Mouse (Mus musculus): ENCODE measurements at regions not wholly inside any gene's neighbourhood (a gene's known extent, or its start where the extent isn't known, plus 50 kb on each side); places are given as distances from the start of the nearest gene placed in this dataset.

- Histone ChIP-seq H3K9ac (no peak overlapping the region), H3K27ac (no peak overlapping the region), H3K4me3 (no peak overlapping the region), H3K4me2 (no peak overlapping the region), H3K4me1 (no peaks in the 10 kb centered on the region), H3K27me3 (0 out of 2 replicates have a peak, but pooled peaks cover 6% of the 10 kb centered on the region), H3K36me3 (ENCODE audit: poor library complexity, severe bottlenecking) (no peaks in the 10 kb centered on the region), H3K9me3 (replicated peaks) (no peaks in the 10 kb centered on the region)
- 75% methylated on average over 2 of the region's 2 CpGs for WGBS
- ATAC-seq: no peak
Observed at GRCm38 (mm10) chr13:71631447-71631846, 332.1 kb downstream of the Irx1 start.

GRCm38 (mm10) chr13:71617198-71617597, 346.3 kb downstream of the Irx1 start:
- Histone ChIP-seq H3K36me3 (ENCODE audit: poor library complexity, severe bottlenecking) (no peaks in the 10 kb centered on the region), H3K9me3 (replicated peaks) (no peaks in the 10 kb centered on the region), H3K4me3 (no peak overlapping the region), H3K27me3 (no peaks in the 10 kb centered on the region), H3K4me2 (no peak overlapping the region), H3K27ac (no peak overlapping the region), H3K9ac (no peak overlapping the region), H3K4me1 (no peaks in the 10 kb centered on the region)
- 22% methylated on average over 2 of the region's 2 CpGs for WGBS
- no peak for ATAC-seq

- Histone ChIP-seq H3K9ac (no peak overlapping the region), H3K4me3 (no peak overlapping the region), H3K36me3 (ENCODE audit: poor library complexity, severe bottlenecking) (no peaks in the 10 kb centered on the region), H3K4me2 (no peak overlapping the region), H3K9me3 (replicated peaks) (no peaks in the 10 kb centered on the region), H3K4me1 (no peaks in the 10 kb centered on the region), H3K27me3 (no peaks in the 10 kb centered on the region), H3K27ac (no peak overlapping the region)
- no peak for ATAC-seq
- 86% methylated on average over 7 of the region's 7 CpGs for WGBS
Observed at GRCm38 (mm10) chr13:71612393-71613179, 350.9 kb downstream of the Irx1 start.

- no peak overlapping the region for H3K27ac ChIP-seq
- H3K9me3 ChIP-seq (replicated peaks): no peaks in the 10 kb centered on the region
- no peaks in the 10 kb centered on the region for H3K4me1 ChIP-seq
- no peaks in the 10 kb centered on the region for H3K36me3 ChIP-seq (ENCODE audit: poor library complexity, severe bottlenecking)
- H3K4me3 ChIP-seq: no peak overlapping the region
- 75% methylated on average over 4 of the region's 4 CpGs for WGBS
- H3K9ac ChIP-seq: no peak overlapping the region
- ATAC-seq: no peak
- no peak overlapping the region for H3K4me2 ChIP-seq
- H3K27me3 ChIP-seq: no peaks in the 10 kb centered on the region
Observed at GRCm38 (mm10) chr13:71582486-71582885, 381.0 kb downstream of the Irx1 start.

GRCm38 (mm10) chr13:71565895-71566294, 397.6 kb downstream of the Irx1 start:
- ATAC-seq: no peak
- Histone ChIP-seq H3K9me3 (replicated peaks) (no peaks in the 10 kb centered on the region), H3K4me3 (no peak overlapping the region), H3K27ac (no peak overlapping the region), H3K4me1 (no peaks in the 10 kb centered on the region), H3K9ac (no peak overlapping the region), H3K36me3 (ENCODE audit: poor library complexity, severe bottlenecking) (no peaks in the 10 kb centered on the region), H3K27me3 (peaks cover 32% of the 10 kb centered on the region), H3K4me2 (no peak overlapping the region)
- 88% methylated on average over 6 of the region's 6 CpGs for WGBS

- H3K4me2 ChIP-seq: no peak overlapping the region
- H3K27me3 ChIP-seq: peaks cover 32% of the 10 kb centered on the region
- H3K27ac ChIP-seq: no peak overlapping the region
- H3K36me3 ChIP-seq (ENCODE audit: poor library complexity, severe bottlenecking): no peaks in the 10 kb centered on the region
- ATAC-seq: no peak
- no peaks in the 10 kb centered on the region for H3K4me1 ChIP-seq
- H3K4me3 ChIP-seq: no peak overlapping the region
- H3K9ac ChIP-seq: no peak overlapping the region
- H3K9me3 ChIP-seq (replicated peaks): no peaks in the 10 kb centered on the region
- WGBS: 74% methylated on average over 7 of the region's 7 CpGs
Observed at GRCm38 (mm10) chr13:71565388-71565787, 398.1 kb downstream of the Irx1 start.

- Histone ChIP-seq H3K9me3 (replicated peaks) (no peaks in the 10 kb centered on the region), H3K27me3 (peaks cover 52% of the 10 kb centered on the region), H3K27ac (peak overlapping the region; percentile 48), H3K4me3 (no peak overlapping the region), H3K4me2 (peak overlapping the region; percentile 30), H3K4me1 (peaks cover 10% of the 10 kb centered on the region), H3K9ac (no peak overlapping the region), H3K36me3 (ENCODE audit: poor library complexity, severe bottlenecking) (no peaks in the 10 kb centered on the region)
- 9% methylated on average over 14 of the region's 14 CpGs for WGBS
- ATAC-seq: peak; percentile 95
Observed at GRCm38 (mm10) chr13:71558477-71559215, 404.9 kb downstream of the Irx1 start.

- Histone ChIP-seq H3K27me3 (peaks cover 35% of the 10 kb centered on the region), H3K4me3 (no peak overlapping the region), H3K9ac (no peak overlapping the region), H3K4me1 (peaks cover 10% of the 10 kb centered on the region), H3K9me3 (replicated peaks) (no peaks in the 10 kb centered on the region), H3K36me3 (ENCODE audit: poor library complexity, severe bottlenecking) (no peaks in the 10 kb centered on the region), H3K4me2 (no peak overlapping the region), H3K27ac (no peak overlapping the region)
- ATAC-seq: no peak
- 89% methylated on average over 6 of the region's 6 CpGs for WGBS
Observed at GRCm38 (mm10) chr13:71555471-71555870, 408.1 kb downstream of the Irx1 start.

GRCm38 (mm10) chr13:71550109-71550508, 413.4 kb downstream of the Irx1 start:
- Histone ChIP-seq H3K27me3 (peaks cover 11% of the 10 kb centered on the region; the same call in 1 of the 2 replicates), H3K36me3 (ENCODE audit: poor library complexity, severe bottlenecking) (no peaks in the 10 kb centered on the region), H3K27ac (no peak overlapping the region), H3K4me2 (no peak overlapping the region), H3K9ac (no peak overlapping the region), H3K4me3 (no peak overlapping the region), H3K4me1 (no peaks in the 10 kb centered on the region), H3K9me3 (replicated peaks) (no peaks in the 10 kb centered on the region)
- WGBS: 67% methylated on average over 1 of the region's 1 CpGs
- no peak for ATAC-seq

GRCm38 (mm10) chr13:71549206-71549831, 414.2 kb downstream of the Irx1 start:
- WGBS: 84% methylated on average over 10 of the region's 10 CpGs
- no peak overlapping the region for H3K4me2 ChIP-seq
- peaks cover 8% of the 10 kb centered on the region; the same call in 1 of the 2 replicates for H3K27me3 ChIP-seq
- H3K9ac ChIP-seq: no peak overlapping the region
- H3K4me1 ChIP-seq: no peaks in the 10 kb centered on the region
- H3K9me3 ChIP-seq (replicated peaks): no peaks in the 10 kb centered on the region
- no peaks in the 10 kb centered on the region for H3K36me3 ChIP-seq (ENCODE audit: poor library complexity, severe bottlenecking)
- H3K27ac ChIP-seq: no peak overlapping the region
- H3K4me3 ChIP-seq: no peak overlapping the region
- no peak for ATAC-seq

- ATAC-seq: no peak
- Histone ChIP-seq H3K36me3 (ENCODE audit: poor library complexity, severe bottlenecking) (no peaks in the 10 kb centered on the region), H3K9ac (no peak overlapping the region), H3K4me1 (no peaks in the 10 kb centered on the region), H3K27ac (no peak overlapping the region), H3K27me3 (no peaks in the 10 kb centered on the region), H3K4me2 (no peak overlapping the region), H3K9me3 (replicated peaks) (no peaks in the 10 kb centered on the region), H3K4me3 (no peak overlapping the region)
- 55% methylated on average over 4 of the region's 4 CpGs for WGBS
Observed at GRCm38 (mm10) chr13:71538226-71538625, 425.3 kb downstream of the Irx1 start.

GRCm38 (mm10) chr13:71532796-71533351, 430.6 kb downstream of the Irx1 start:
- Histone ChIP-seq H3K27ac (no peak overlapping the region), H3K4me2 (no peak overlapping the region), H3K9me3 (replicated peaks) (no peaks in the 10 kb centered on the region), H3K4me3 (no peak overlapping the region), H3K36me3 (ENCODE audit: poor library complexity, severe bottlenecking) (no peaks in the 10 kb centered on the region), H3K27me3 (no peaks in the 10 kb centered on the region), H3K4me1 (no peaks in the 10 kb centered on the region), H3K9ac (no peak overlapping the region)
- no peak for ATAC-seq
- WGBS: 83% methylated on average over 7 of the region's 7 CpGs
